Mouse (Mus musculus) small intestine, adult 2 months (tissue): ENCODE measurements around the gene Hjurp. TPM values are rescaled to one million over a fixed set of nuclear protein-coding genes. Genes with fewer than 3 reads are reported as not detected.
A peak's percentile ranks its signal among the peaks of the same experiment; 100 is the strongest.
"Not testable (repeated sequence)": the region's sequence is repeated elsewhere in the genome, so short reads cannot be mapped to it uniquely, and the experiment has no call there.

Experiments
- H3K27ac ChIP-seq: fragments of 200-500 bp; 2 replicates; pipeline ENCODE4 v1.5.1; 2012; ENCODE audit warnings: low read depth, low read length, control low read depth, inconsistent platforms; ENCODE audit not compliant: insufficient read depth
- H3K27me3 ChIP-seq: fragments of 200-500 bp; 2 replicates; pipeline ENCODE4 v1.6.1; 2012; ENCODE audit warnings: mild to moderate bottlenecking, moderate library complexity, low read length, inconsistent platforms; ENCODE audit not compliant: control insufficient read depth, insufficient read depth
- H3K36me3 ChIP-seq: fragments of 200-500 bp; 2 replicates; pipeline ENCODE4 v1.6.1; 2012; ENCODE audit warnings: mild to moderate bottlenecking, low read length, control low read depth, inconsistent platforms; ENCODE audit not compliant: control insufficient read depth, insufficient read depth
- H3K4me1 ChIP-seq: fragments of 200-500 bp; 2 replicates; pipeline ENCODE4 v1.6.1; 2012; ENCODE audit warnings: low read length, inconsistent platforms, mixed read lengths; ENCODE audit not compliant: control insufficient read depth, insufficient read depth, insufficient read length
- H3K4me3 ChIP-seq: fragments of 200-500 bp; 2 replicates; pipeline ENCODE4 v1.5.1; 2012; ENCODE audit warnings: low read depth, mild to moderate bottlenecking, control low read depth, inconsistent platforms, low read length, moderate library complexity
- CTCF ChIP-seq: fragments of 200-500 bp; IDR thresholded peaks from 2 replicates; pipeline ENCODE4 v1.5.1; 2012; ENCODE audit warnings: low read depth, mild to moderate bottlenecking, control low read depth, inconsistent platforms, low read length, moderate library complexity, mixed read lengths; ENCODE audit not compliant: insufficient replicate concordance, insufficient read length; ENCODE audit errors: extremely low read depth
- POLR2A ChIP-seq: fragments of 200-500 bp; IDR thresholded peaks from 2 replicates; pipeline ENCODE4 v1.6.1; 2012; ENCODE audit warnings: low read depth, mild to moderate bottlenecking, control low read depth, inconsistent platforms, low read length, moderate library complexity
- WGBS: fragments of 180-500 bp; shearing (Covaris S2); methylation state at CpG from one replicate; pipeline ENCODE4 v1.1.7; 2018; 5-methylcytosine and 5-hydroxymethylcytosine counted together
- polyA plus RNA-seq: library from polyadenylated mRNA; depleted of rRNA; stranded (reverse); fragments of >200 nt; gene quantifications from 2 replicates; pipeline ENCODE4 v1.2.3, GENCODE M21; 2012

Hjurp gene
- polyA plus RNA-seq, 1 experiment: 23.4 TPM

- H3K4me3 ChIP-seq: no peak overlapping the region
- WGBS: 87% methylated on average over 5 of the region's 5 CpGs
- no peaks in the 10 kb centered on the region for H3K27me3 ChIP-seq
- no peaks in the 10 kb centered on the region for H3K36me3 ChIP-seq
- no peak for TF ChIP-seq CTCF
- no peak for TF ChIP-seq POLR2A
- peaks cover 3% of the 10 kb centered on the region; the same call in 1 of the 2 replicates for H3K4me1 ChIP-seq
- no peak overlapping the region for H3K27ac ChIP-seq
These were observed 47.4 kb downstream of the Hjurp start for GRCm38 (mm10) chr1:88229986-88230385.

- Histone ChIP-seq H3K27ac (no peak overlapping the region), H3K4me3 (no peak overlapping the region), H3K36me3 (no peaks in the 10 kb centered on the region), H3K4me1 (peaks cover 3% of the 10 kb centered on the region; the same call in 1 of the 2 replicates), H3K27me3 (no peaks in the 10 kb centered on the region)
- no peak for TF ChIP-seq POLR2A
- no peak for TF ChIP-seq CTCF
- WGBS: 81% methylated on average over 3 of the region's 3 CpGs
These were observed 47.9 kb downstream of the Hjurp start for GRCm38 (mm10) chr1:88229566-88229965.

- WGBS: 71% methylated on average over 7 of the region's 7 CpGs
- peaks cover 3% of the 10 kb centered on the region; the same call in 1 of the 2 replicates for H3K4me1 ChIP-seq
- no peaks in the 10 kb centered on the region for H3K36me3 ChIP-seq
- no peaks in the 10 kb centered on the region for H3K27me3 ChIP-seq
- no peak overlapping the region for H3K27ac ChIP-seq
- no peak overlapping the region for H3K4me3 ChIP-seq
- TF ChIP-seq CTCF (no peak), POLR2A (no peak)
These were observed 49.3 kb downstream of the Hjurp start for GRCm38 (mm10) chr1:88228121-88228520.

- no peak overlapping the region for H3K27ac ChIP-seq
- H3K36me3 ChIP-seq: no peaks in the 10 kb centered on the region
- H3K4me3 ChIP-seq: no peak overlapping the region
- WGBS: 61% methylated on average over 2 of the region's 2 CpGs
- no peak for TF ChIP-seq POLR2A
- TF ChIP-seq CTCF: no peak
- no peaks in the 10 kb centered on the region for H3K27me3 ChIP-seq
- peaks cover 3% of the 10 kb centered on the region; the same call in 1 of the 2 replicates for H3K4me1 ChIP-seq
These were observed 50.0 kb downstream of the Hjurp start for GRCm38 (mm10) chr1:88227482-88227881.

GRCm38 (mm10) chr1:88226670-88227379 is 50.6 kb downstream of the Hjurp start, which contains the start of gene Mroh2a:
Mroh2a (plus strand) TSS chr1:88226986.
- 56% methylated on average over 5 of the region's 5 CpGs for WGBS
- TF ChIP-seq POLR2A (no peak), CTCF (no peak)
- H3K27ac ChIP-seq: peak within 1 kb of the TSS; percentile 2; the same call in 1 of the 2 replicates
- no peak within 1 kb of the TSS for H3K4me3 ChIP-seq
- H3K36me3 ChIP-seq: no peaks in the 10 kb centered on the region
- no peaks in the 10 kb centered on the region for H3K27me3 ChIP-seq
- peaks cover 3% of the 10 kb centered on the region; the same call in 1 of the 2 replicates for H3K4me1 ChIP-seq

- Histone ChIP-seq H3K4me1 (peaks cover 3% of the 10 kb centered on the region; the same call in 1 of the 2 replicates), H3K4me3 (no peak overlapping the region), H3K36me3 (no peaks in the 10 kb centered on the region), H3K27ac (no peak overlapping the region), H3K27me3 (no peaks in the 10 kb centered on the region)
- TF ChIP-seq POLR2A: no peak
- TF ChIP-seq CTCF: no peak
These were observed 51.7 kb downstream of the Hjurp start for GRCm38 (mm10) chr1:88225741-88226140.

GRCm38 (mm10) chr1:88225301-88225700 is 52.1 kb downstream of the Hjurp start:
- not testable (repeated sequence) for H3K27ac ChIP-seq, H3K4me3 ChIP-seq, H3K27me3 ChIP-seq, H3K36me3 ChIP-seq, H3K4me1 ChIP-seq
- 37% methylated on average over 2 of the region's 2 CpGs for WGBS
